Mouse (Mus musculus) skeletal muscle tissue, adult 2 months (tissue): ENCODE data around the gene 4930550C14Rik.

Experiments used
- DNase-seq: peaks from one replicate; pipeline ENCODE4 v3.0.0-alpha.2; 2012; ENCODE audit warnings: low read depth, low spot score

4930550C14Rik gene

DNA sequence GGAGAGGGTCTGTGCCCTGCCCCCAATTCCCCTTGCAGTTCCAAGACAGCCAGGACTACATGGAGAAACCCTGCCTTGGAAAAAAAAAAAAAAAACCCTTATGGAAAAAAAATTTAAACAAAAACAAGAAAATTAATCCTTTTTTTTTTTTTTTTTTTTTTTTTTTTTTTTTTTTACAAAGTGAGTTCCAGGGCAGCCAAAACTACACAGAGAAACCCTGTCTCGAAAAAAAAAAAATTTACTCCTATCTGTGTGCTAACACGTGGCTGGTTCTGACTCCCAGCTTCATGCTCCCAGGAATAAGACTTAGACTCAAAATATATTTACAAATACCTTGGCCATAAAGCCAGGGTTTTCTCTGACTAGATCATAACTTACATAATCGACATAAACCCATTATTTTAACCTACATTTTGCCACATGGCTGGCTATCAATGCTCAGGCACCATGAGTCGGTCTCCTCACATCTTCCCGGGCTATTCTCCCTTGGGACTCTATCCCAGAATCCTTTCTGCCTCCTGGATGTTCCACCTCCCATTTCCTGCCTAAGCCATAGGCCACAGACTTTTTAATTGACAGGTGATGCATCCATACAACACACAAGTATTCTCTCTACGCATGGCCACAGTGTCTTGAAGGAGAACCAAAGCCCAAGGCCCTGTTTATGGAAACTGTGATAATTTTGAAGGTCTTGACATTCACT is 2.1 kb downstream of the 4930550C14Rik start:
- DNase-seq = no peak

GRCm38 (mm10) chr9:53404753-53405722 is 2.9 kb downstream of the 4930550C14Rik start:
- DNase-seq = peak; percentile 74

GRCm38 (mm10) chr9:53408548-53408947 is 6.4 kb downstream of the 4930550C14Rik start:
- no peak for DNase-seq

GRCm38 (mm10) chr9:53408953-53409361 is 6.8 kb downstream of the 4930550C14Rik start:
- no peak for DNase-seq

- no peak for DNase-seq
Observed at GRCm38 (mm10) chr9:53409427-53409826, 7.3 kb downstream of the 4930550C14Rik start.

GRCm38 (mm10) chr9:53422133-53422896 is 20.2 kb downstream of the 4930550C14Rik start:
- DNase-seq = no peak

- no peak for DNase-seq
Observed at GRCm38 (mm10) chr9:53426726-53427125, 24.6 kb downstream of the 4930550C14Rik start.

DNA sequence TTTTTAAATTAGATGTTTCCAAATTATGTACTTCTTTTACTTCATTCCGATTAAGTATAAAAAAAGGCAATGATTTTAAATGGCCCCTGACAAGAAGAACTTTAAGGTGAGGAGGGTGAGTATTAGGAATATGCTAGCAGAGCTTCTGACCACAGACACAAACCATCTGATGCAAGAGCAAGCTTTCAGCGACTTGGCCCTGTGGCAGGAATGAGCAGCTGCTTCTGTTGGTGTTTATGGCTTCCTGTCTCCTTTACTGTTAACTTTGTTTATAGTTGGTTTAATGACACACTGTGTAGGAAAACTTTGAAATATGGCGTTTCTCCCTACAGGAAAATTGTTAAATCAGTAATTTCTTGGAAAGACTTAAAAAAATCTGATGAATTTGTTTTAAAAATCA is 25.5 kb downstream of the 4930550C14Rik start:
- DNase-seq = no peak

DNA sequence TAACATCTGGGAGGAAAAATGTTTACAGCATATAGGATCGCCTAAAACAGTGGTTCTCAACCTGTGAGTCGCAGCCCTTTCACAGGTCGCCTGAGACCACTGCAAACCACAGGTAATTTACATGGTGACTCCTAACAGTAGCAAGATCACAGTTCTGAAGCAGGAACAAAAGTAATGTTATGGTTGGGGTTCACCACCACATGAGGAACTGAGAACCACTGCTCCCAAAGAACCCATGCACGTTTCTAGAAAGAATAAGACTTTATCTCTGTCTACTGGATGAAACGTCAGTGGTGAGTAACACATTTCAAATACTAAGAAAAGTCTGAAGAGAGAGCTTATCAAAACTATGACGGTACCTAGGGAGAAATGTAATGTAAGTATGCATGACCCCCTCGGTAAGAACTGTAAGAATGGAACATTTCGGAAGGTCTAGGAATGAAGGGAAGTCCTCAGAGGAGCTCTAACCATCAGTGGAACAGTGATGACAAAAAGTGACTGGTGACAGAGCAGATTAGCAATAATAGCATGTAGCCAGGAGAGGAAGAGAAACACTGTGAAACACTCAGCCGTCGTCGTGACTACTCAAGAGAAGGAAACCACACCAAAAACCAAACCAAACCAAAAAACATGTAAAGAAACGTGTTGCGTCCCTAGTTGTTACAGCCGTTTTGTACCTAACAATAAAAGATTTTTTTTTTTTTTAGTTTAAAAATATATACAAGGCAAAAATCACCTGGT is 33.9 kb downstream of the 4930550C14Rik start:
- no peak for DNase-seq

- DNase-seq = no peak
Observed at GRCm38 (mm10) chr9:53450609-53451008, 48.5 kb downstream of the 4930550C14Rik start.

DNA sequence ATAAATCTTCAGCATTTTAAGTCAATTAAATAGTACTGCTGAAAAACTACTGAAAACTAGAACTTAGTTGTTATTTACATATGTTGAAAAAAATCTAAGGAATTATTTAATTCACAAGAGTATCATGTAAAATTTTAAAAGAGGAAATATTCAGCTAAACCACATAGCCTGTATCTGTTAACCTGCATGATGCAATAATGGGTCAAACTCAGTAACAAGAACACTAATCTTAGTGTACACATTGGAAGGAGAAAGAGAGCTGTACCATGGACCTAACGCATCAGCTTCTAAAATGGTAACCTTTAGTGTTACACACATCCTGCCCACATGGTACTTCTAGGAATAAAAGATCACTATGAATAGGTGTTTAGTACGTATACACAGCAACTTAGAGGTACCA is 49.9 kb downstream of the 4930550C14Rik start:
- no peak for DNase-seq

DNA sequence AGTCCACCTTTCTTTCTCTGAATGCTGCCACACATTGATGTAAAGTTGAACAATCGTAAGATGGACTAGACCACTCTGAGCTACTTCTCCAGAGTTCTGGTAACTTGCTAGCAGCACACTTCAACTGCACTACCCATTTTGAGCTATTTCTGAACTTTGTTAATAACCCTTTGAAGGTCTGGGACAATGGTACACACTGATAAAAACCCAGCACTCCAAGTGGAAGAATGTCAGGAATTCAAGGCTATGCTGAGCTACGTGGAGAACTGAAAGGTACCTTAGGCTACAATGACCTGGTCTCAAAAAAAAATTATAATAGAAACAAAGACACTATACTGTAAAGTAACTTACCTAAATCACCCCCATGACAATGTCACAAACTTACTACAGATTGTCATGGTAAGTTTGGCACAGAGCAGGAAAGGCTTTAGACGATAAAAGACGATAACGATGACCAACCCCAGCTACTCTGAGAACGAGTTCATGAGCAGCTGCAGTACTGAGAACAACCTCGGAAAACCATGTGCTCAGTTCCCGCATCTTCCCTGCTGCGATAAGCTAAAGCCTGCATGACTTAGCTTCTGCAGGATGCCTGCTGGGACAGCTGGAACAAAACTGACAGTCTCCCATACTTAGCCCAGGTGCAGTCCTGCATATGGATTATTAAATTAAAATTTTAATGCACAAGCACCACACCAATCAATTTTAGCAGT is 70.8 kb downstream of the 4930550C14Rik start:
- DNase-seq = no peak
